Mouse (Mus musculus) cerebellum, adult 2 months (tissue): ENCODE data around the gene Pid1.

Source experiments
- CTCF ChIP-seq: fragments of 200-500 bp; IDR thresholded peaks from 2 replicates; pipeline ENCODE4 v1.5.1; 2011; ENCODE audit warnings: low read depth, mild to moderate bottlenecking, control low read depth, low read length, moderate library complexity, borderline replicate concordance; ENCODE audit not compliant: insufficient read depth
- POLR2A ChIP-seq: fragments of 200-500 bp; IDR thresholded peaks from 2 replicates; pipeline ENCODE4 v1.6.1; 2011; ENCODE audit warnings: low read length, control low read depth, borderline replicate concordance; ENCODE audit not compliant: insufficient read depth

DNA sequence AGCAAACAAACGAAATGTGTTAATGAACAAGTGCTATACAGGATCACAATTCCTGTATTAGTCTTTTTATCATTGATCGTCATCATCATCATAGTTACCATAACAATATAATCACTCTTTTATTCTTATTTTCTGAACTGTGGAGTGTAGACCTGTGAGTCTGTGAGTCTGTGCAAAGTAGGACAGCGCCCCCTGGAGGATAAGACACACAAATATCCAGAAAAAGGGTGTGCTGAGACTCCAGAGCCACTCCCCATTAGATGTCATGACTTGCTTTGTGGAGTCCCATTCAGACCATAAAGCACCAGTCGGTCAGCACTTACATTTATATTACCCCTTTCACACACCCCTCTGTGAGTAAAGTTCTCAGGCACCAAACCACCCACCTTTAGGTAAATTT, 210.0 kb downstream of the Pid1 start:
- TF ChIP-seq CTCF (0 out of 2 replicates have a peak, but pooled peaks have one; percentile 23), POLR2A (no peak)
